Mouse (Mus musculus) spleen, adult 2 months (tissue): Measurements from ENCODE around the gene Gm20388.

Experiments
- CTCF ChIP-seq: fragments of 200-500 bp; IDR thresholded peaks from 2 replicates; pipeline ENCODE4 v1.5.1; 2011; ENCODE audit warnings: mild to moderate bottlenecking, inconsistent platforms; ENCODE audit not compliant: insufficient read depth, insufficient read length, insufficient replicate concordance; ENCODE audit errors: extremely low read depth
- POLR2A ChIP-seq: fragments of 200-500 bp; IDR thresholded peaks from 2 replicates; pipeline ENCODE4 v1.6.1; 2011; ENCODE audit warnings: low read depth, low read length, inconsistent platforms

DNA sequence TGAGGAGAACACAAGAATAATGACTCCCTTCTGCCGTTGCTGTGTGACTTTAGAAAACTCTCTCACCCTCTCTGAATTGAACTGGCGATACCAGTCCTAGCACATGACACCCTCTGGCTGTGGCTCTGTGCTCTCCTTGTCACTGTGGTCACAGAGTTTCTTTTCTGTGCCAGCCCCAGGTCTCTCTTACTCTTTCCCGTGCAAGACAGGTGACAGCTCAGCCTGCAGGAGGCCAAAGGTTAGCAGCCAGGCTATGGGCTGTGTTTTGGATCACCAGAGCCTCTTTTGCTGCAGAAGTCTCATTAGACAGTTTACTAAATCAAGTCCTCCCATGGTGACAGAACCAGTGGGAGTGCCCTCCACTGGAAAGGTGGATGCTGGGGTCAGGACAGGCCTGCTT lies 463.0 kb downstream of the Gm20388 start:
- TF ChIP-seq CTCF = no peak
- no peak for TF ChIP-seq POLR2A
